Mouse (Mus musculus): ENCODE results near the gene Nxn. TPM values are rescaled to one million over a fixed set of nuclear protein-coding genes. Genes with fewer than 3 reads are reported as not detected.

Gene Nxn
- total and polyA plus RNA-seq, 3 experiments = 52.8 to 54.3 (median 53.0) TPM

GRCm38 (mm10) chr11:76309072-76309471 lies 89.9 kb downstream of the Nxn start:
- Histone ChIP-seq H3K79me2 (ENCODE audit: control insufficient read depth, insufficient read depth, low read length, poor library complexity) (no peaks in the 10 kb centered on the region), H3K36me3 (ENCODE audit: control insufficient read depth in 1 of 2, insufficient read depth in 2 of 2, low read length in 2 of 2) (peaks cover 0 to 26% of the 10 kb centered on the region in 2 experiments; a peak in 2 of 4 replicates), H3K27ac (ENCODE audit: control insufficient read depth, low read depth, low read length) (no peak overlapping the region), H3K9me3 (replicated peaks; ENCODE audit: insufficient read depth, low read length) (no peaks in the 10 kb centered on the region), H3K9ac (ENCODE audit: control insufficient read depth, low read depth, low read length, poor library complexity, severe bottlenecking) (no peak overlapping the region), H3K4me1 (ENCODE audit: control insufficient read depth in 1 of 2, insufficient read depth in 2 of 2, low read length in 2 of 2) (peaks cover 13 to 32% of the 10 kb centered on the region in 2 experiments), H3K4me3 (ENCODE audit: control insufficient read depth in 1 of 2, insufficient read depth in 1 of 2, low read depth in 2 of 2, low read length in 2 of 2) (no peak overlapping the region), H3K27me3 (ENCODE audit: control insufficient read depth in 1 of 2, insufficient read depth in 2 of 2, low read length in 2 of 2) (no peaks in the 10 kb centered on the region)
- DNase-seq (ENCODE audit: low read depth, low spot score) = no peak
- TF ChIP-seq UBTF (IDR thresholded peaks at IDR 0.05; ENCODE audit: borderline replicate concordance, insufficient read depth, low read depth, low read length) = no peak
- TF ChIP-seq ELF1 (IDR thresholded peaks at IDR 0.05; ENCODE audit: low read depth, low read length) = no peak
- no peak for TF ChIP-seq TBP (IDR thresholded peaks at IDR 0.05; ENCODE audit: low read depth, low read length)
- TF ChIP-seq ETS1 (IDR thresholded peaks at IDR 0.05; ENCODE audit: low read depth, low read length) = no peak
- TF ChIP-seq EP300 (IDR thresholded peaks at IDR 0.05; ENCODE audit: low read depth in 1 of 2, low read length in 2 of 2) = no peak
- TF ChIP-seq GABPA (IDR thresholded peaks at IDR 0.05; ENCODE audit: low read depth, low read length) = no peak
- TF ChIP-seq MYB (IDR thresholded peaks at IDR 0.05; ENCODE audit: low read depth, low read length) = no peak
- TF ChIP-seq BHLHE40 (IDR thresholded peaks at IDR 0.05; ENCODE audit: borderline replicate concordance, low read depth, low read length) = no peak
- no peak for TF ChIP-seq ZKSCAN1 (IDR thresholded peaks at IDR 0.05; ENCODE audit: low read depth, low read length)
- no peak for TF ChIP-seq SIN3A (IDR thresholded peaks at IDR 0.05; ENCODE audit: low read length)
- TF ChIP-seq NRF1 (IDR thresholded peaks at IDR 0.05; ENCODE audit: insufficient read depth, low read depth, low read length, poor library complexity, severe bottlenecking) = no peak
- no peak for TF ChIP-seq USF2 (IDR thresholded peaks at IDR 0.05; ENCODE audit: borderline replicate concordance in 1 of 2, insufficient read depth in 1 of 2, low read depth in 1 of 2, low read length in 2 of 2)
- TF ChIP-seq MYC (IDR thresholded peaks at IDR 0.05; ENCODE audit: low read depth, low read length) = no peak
- no peak for TF ChIP-seq USF1 (IDR thresholded peaks at IDR 0.05; ENCODE audit: low read depth, low read length)

GRCm38 (mm10) chr11:76306769-76307168 lies 92.2 kb downstream of the Nxn start:
- Histone ChIP-seq H3K36me3 (ENCODE audit: control insufficient read depth in 1 of 2, insufficient read depth in 2 of 2, low read length in 2 of 2) (peaks cover 0 to 14% of the 10 kb centered on the region in 2 experiments; a peak in 2 of 4 replicates), H3K27me3 (ENCODE audit: control insufficient read depth in 1 of 2, insufficient read depth in 2 of 2, low read length in 2 of 2) (no peaks in the 10 kb centered on the region), H3K27ac (ENCODE audit: control insufficient read depth, low read depth, low read length) (peak overlapping the region; percentile 77), H3K9me3 (replicated peaks; ENCODE audit: insufficient read depth, low read length) (no peaks in the 10 kb centered on the region), H3K4me1 (ENCODE audit: control insufficient read depth in 1 of 2, insufficient read depth in 2 of 2, low read length in 2 of 2) (peaks cover 13 to 15% of the 10 kb centered on the region in 2 experiments), H3K79me2 (ENCODE audit: control insufficient read depth, insufficient read depth, low read length, poor library complexity) (no peaks in the 10 kb centered on the region), H3K4me3 (ENCODE audit: control insufficient read depth in 1 of 2, insufficient read depth in 1 of 2, low read depth in 2 of 2, low read length in 2 of 2) (no peak overlapping the region), H3K9ac (ENCODE audit: control insufficient read depth, low read depth, low read length, poor library complexity, severe bottlenecking) (peak overlapping the region; percentile 62)
- DNase-seq (ENCODE audit: low read depth, low spot score) = peak; percentile 91
- TF ChIP-seq SMC3 (IDR thresholded peaks at IDR 0.05; ENCODE audit: low read depth, low read length) (no peak), TAL1 (IDR thresholded peaks at IDR 0.05; ENCODE audit: low read length) (no peak), BHLHE40 (IDR thresholded peaks at IDR 0.05; ENCODE audit: borderline replicate concordance, low read depth, low read length) (no peak), ETS1 (IDR thresholded peaks at IDR 0.05; ENCODE audit: low read depth, low read length) (0 out of 2 replicates have a peak, but pooled peaks have one; percentile 36), MAX (IDR thresholded peaks at IDR 0.05; ENCODE audit: low read length) (0 out of 2 replicates have a peak, but pooled peaks have one; percentile 55), GATA1 (IDR thresholded peaks at IDR 0.05; ENCODE audit: low read depth, low read length) (no peak), POLR2AphosphoS2 (IDR thresholded peaks at IDR 0.05; ENCODE audit: low read length) (no peak), ZC3H11A (IDR thresholded peaks at IDR 0.05; ENCODE audit: low read depth, low read length) (no peak), MEF2A (IDR thresholded peaks at IDR 0.05; ENCODE audit: extremely low read depth, insufficient replicate concordance, low read depth, low read length, poor library complexity, severe bottlenecking) (no peak), USF2 (IDR thresholded peaks at IDR 0.05; ENCODE audit: borderline replicate concordance in 1 of 2, insufficient read depth in 1 of 2, low read depth in 1 of 2, low read length in 2 of 2) (no peak), UBTF (IDR thresholded peaks at IDR 0.05; ENCODE audit: borderline replicate concordance, insufficient read depth, low read depth, low read length) (no peak), EP300 (IDR thresholded peaks at IDR 0.05; ENCODE audit: low read depth in 1 of 2, low read length in 2 of 2) (peak in 1 of 2 experiments; percentile 63; a peak in 2 of 4 replicates), ELF1 (IDR thresholded peaks at IDR 0.05; ENCODE audit: low read depth, low read length) (no peak), GABPA (IDR thresholded peaks at IDR 0.05; ENCODE audit: low read depth, low read length) (no peak), TBP (IDR thresholded peaks at IDR 0.05; ENCODE audit: low read depth, low read length) (peak; percentile 50; the same call in 1 of the 2 replicates), MAZ (IDR thresholded peaks at IDR 0.05; ENCODE audit: low read depth, low read length) (peak; percentile 64; the same call in 1 of the 2 replicates), ZKSCAN1 (IDR thresholded peaks at IDR 0.05; ENCODE audit: low read depth, low read length) (no peak), JUND (IDR thresholded peaks at IDR 0.05; ENCODE audit: low read depth, low read length) (no peak), CTCF (IDR thresholded peaks at IDR 0.05 in 2 of 3, conservative IDR thresholded peaks at IDR 0.05 in 1 of 3; ENCODE audit: control insufficient read depth in 1 of 3, insufficient read depth in 1 of 3, low read depth in 2 of 3, low read length in 3 of 3, poor library complexity in 1 of 3, severe bottlenecking in 1 of 3) (no peak), RAD21 (IDR thresholded peaks at IDR 0.05; ENCODE audit: low read depth, low read length) (no peak), USF1 (IDR thresholded peaks at IDR 0.05; ENCODE audit: low read depth, low read length) (no peak), MYB (IDR thresholded peaks at IDR 0.05; ENCODE audit: low read depth, low read length) (no peak), E2F4 (IDR thresholded peaks at IDR 0.05; ENCODE audit: borderline replicate concordance, low read depth, low read length) (no peak), MYC (IDR thresholded peaks at IDR 0.05; ENCODE audit: low read depth, low read length) (peak; percentile 91), MXI1 (IDR thresholded peaks at IDR 0.05; ENCODE audit: low read depth, low read length) (peak; percentile 77; the same call in 1 of the 2 replicates), POLR2A (IDR thresholded peaks at IDR 0.05; ENCODE audit: control insufficient read depth in 1 of 2, insufficient read depth in 1 of 2, low read depth in 1 of 2, low read length in 2 of 2, poor library complexity in 1 of 2) (peak in 1 of 2 experiments; percentile 48; a peak in 1 of 4 replicates)
